In the genomic region with DNA sequence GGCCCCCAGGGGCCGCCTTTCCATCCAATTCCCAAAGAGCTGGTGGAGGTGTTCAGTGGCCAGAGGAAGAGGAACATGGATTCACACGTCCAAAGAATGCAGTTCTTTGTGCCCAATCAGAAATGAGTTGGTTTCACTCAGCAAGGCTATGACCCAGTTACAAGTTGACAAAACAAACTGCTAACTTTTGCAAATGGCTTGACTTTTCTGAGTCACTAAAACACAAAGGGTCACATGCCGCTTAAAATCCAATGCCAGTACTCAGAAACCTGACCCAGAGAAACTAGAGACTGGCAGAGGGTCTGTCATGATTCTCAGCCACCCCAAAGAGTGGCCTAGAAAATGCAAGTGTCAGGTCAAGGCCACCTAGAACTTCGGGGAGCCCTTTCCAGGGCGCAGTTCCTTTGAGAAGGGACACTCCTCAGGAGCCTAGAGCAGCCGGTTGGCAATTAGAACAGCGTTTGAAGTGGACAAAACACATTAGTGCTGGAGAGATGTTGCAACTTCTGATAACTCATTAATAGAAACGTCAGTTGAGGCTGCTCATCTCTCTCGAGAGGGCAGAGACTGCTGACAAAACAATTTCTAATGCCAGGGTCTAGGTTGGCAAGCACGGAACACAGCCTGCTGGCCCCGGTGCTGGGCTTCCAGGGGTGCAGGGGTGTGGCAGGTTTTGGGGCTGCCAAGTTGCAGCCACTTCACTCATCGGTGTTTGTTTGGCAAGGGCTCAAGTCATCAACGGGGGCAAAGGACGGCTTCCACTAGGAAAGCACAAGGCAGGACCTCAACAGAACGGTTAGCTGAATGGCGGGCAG, we compare ENCODE assay signal across 16 mouse cellular contexts.
DNase-seq lines count a peak whose midpoint lies in the region; ATAC-seq and TF ChIP-seq lines count a peak whose summit lies in the region.
"Had no signal": no experiment of that assay in that cellular context is flagged by ENCODE, and none has a peak within 500 bp of the region (broad histone marks: within the 10 kb centered on the region; RNA-seq: fewer than 3 reads in every experiment).

No protein-coding gene starts in this region.

- peak; percentile 27 to 30 for DNase-seq in cerebellum, postnatal 14 days
- no peak for DNase-seq in cerebellum, postnatal 36 days
- peak; percentile 65 for DNase-seq in kidney, adult 18-20 months
- peak; percentile 10 for DNase-seq in Patski (ENCODE audit: low read depth, low spot score)
- DNase-seq in kidney, postnatal 10 days: peak; percentile 51
- no peak for DNase-seq in thymus, postnatal 14 days
- no peak for DNase-seq in testis, postnatal 14 days (ENCODE audit: low spot score)
- DNase-seq: layer of hippocampus, adult 9-11 months; spleen, adult 18-20 months; thymus, adult 18-20 months had no signal

- in situ Hi-C loops in Patski (cut with MboI; ENCODE audit: low pct_unique_long_range_greater_than_20kb): no loop called here

- CTCF ChIA-PET in Patski (lab: Charles Lee): interaction anchor here (1.4 kb wide), 1 partner anchor 16 kb away, joined by 4 read pairs; no protein-coding TSS in a partner anchor

- no peaks in the 10 kb centered on the region for H3K9me3 ChIP-seq in kidney, embryonic 15.5 days (replicated peaks)
- H3K9me3 ChIP-seq: G1E; heart, embryonic 13.5 days had no signal

- POLR2A ChIA-PET in Patski (lab: Charles Lee): no interaction called here

- 0 out of 2 replicates have a peak, but pooled peaks cover 5% of the 10 kb centered on the region for H3K4me1 ChIP-seq in kidney, embryonic 15.5 days

- 75% methylated on average over 16 of the region's 16 CpGs for WGBS in kidney, embryonic 15.5 days

- H3K4me2 ChIP-seq in kidney, embryonic 15.5 days: no peak overlapping the region
- H3K4me2 ChIP-seq: heart, embryonic 13.5 days had no signal

- no peak overlapping the region for H3K9ac ChIP-seq in kidney, embryonic 15.5 days
- H3K9ac ChIP-seq: heart, embryonic 13.5 days had no signal

- no peak overlapping the region for H3K4me3 ChIP-seq in kidney, embryonic 15.5 days (replicated peaks)
- H3K4me3 ChIP-seq: erythroblast, embryonic 14.5 days; heart, embryonic 13.5 days had no signal

- H3K36me3 ChIP-seq in kidney, embryonic 15.5 days: peaks cover 21% of the 10 kb centered on the region

- H3K27ac ChIP-seq in kidney, embryonic 15.5 days: no peak overlapping the region
- H3K27ac ChIP-seq: heart, embryonic 13.5 days; hindbrain, postnatal 0 days had no signal

- TF ChIP-seq CTCF in Patski (IDR thresholded peaks at IDR 0.05): no peak

- no peaks in the 10 kb centered on the region for H3K27me3 ChIP-seq in kidney, embryonic 15.5 days
- no peaks in the 10 kb centered on the region for H3K27me3 ChIP-seq in Patski
- H3K27me3 ChIP-seq: heart, embryonic 13.5 days had no signal

- ATAC-seq in kidney, embryonic 15.5 days (replicated peaks; ENCODE audit: low FRiP score): no peak
- ATAC-seq in Patski: peak; percentile 41
- ATAC-seq: activated CD4-positive, CD25-positive, alpha-beta regulatory T cell, adult 4 months had no signal

Comparison
In these comparisons a context has a peak if more than half of its experiments do, and no peak if none do; other contexts are left out.
1. DNase-seq: peak in cerebellum, postnatal 14 days (2 of 2), kidney, adult 18-20 months (single experiment), Patski (single experiment) and kidney, postnatal 10 days (single experiment); none in cerebellum, postnatal 36 days (0 of 2), thymus, postnatal 14 days (single experiment) and testis, postnatal 14 days (single experiment).